8 mouse cellular contexts compared by ENCODE assay signal in the genomic region with DNA sequence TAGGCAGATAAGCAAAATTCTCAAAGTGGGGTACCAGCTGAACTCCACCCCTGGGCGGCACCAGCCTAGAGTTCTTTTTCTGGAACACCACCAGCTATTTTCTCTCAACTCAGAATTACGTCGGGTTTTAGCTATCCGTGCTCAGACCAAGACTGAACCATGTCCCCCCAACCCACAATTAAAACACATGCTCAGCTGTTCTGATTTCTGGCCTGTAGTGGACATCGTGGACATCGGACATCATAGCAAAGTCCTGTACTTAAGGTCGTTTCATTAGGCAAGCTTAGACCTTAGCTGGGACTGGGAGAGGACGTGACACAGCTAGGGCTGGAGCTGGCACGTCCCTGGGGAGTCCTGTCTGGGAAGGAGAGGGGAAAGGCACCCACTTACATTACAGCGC. TPM values are rescaled to one million over a fixed set of nuclear protein-coding genes. Genes with fewer than 3 reads are reported as not detected.
A peak's percentile ranks its signal among the peaks of the same experiment; 100 is the strongest.
DNase-seq lines count a peak whose midpoint lies in the region; ATAC-seq and TF ChIP-seq lines count a peak whose summit lies in the region.
"Had no signal": no experiment of that assay in that cellular context is flagged by ENCODE, and none has a peak within 500 bp of the region (broad histone marks: within the 10 kb centered on the region; RNA-seq: fewer than 3 reads in every experiment).

No protein-coding gene starts in this region.

- H3K36me3 ChIP-seq in intestine, embryonic 14.5 days (ENCODE audit: control insufficient read depth, insufficient read depth, low read length), result no peaks in the 10 kb centered on the region
- H3K36me3 ChIP-seq in intestine, embryonic 16.5 days (ENCODE audit: control insufficient read depth, insufficient read depth, low read length), result no peaks in the 10 kb centered on the region
- H3K36me3 ChIP-seq in CH12.LX (replicated peaks in 1 of 2; ENCODE audit: control insufficient read depth in 1 of 2, insufficient read depth in 1 of 2, low read length in 1 of 2), result peaks cover 0 to 6% of the 10 kb centered on the region in 2 experiments
- no peaks in the 10 kb centered on the region for H3K36me3 ChIP-seq in embryonic facial prominence, embryonic 11.5 days (replicated peaks; ENCODE audit: control insufficient read depth, insufficient read depth, low read depth, low read length)
- H3K36me3 ChIP-seq in limb, embryonic 13.5 days, result no peaks in the 10 kb centered on the region

- no peak for TF ChIP-seq CTCF in CH12.LX (conservative IDR thresholded peaks at IDR 0.05 in 1 of 2, IDR thresholded peaks at IDR 0.05 in 1 of 2; ENCODE audit: low read depth in 2 of 2, low read length in 2 of 2)
- TF ChIP-seq CTCF in left cerebral cortex, adult 2 months (IDR thresholded peaks at IDR 0.05), result no peak

- peaks cover 57% of the 10 kb centered on the region for H3K27me3 ChIP-seq in intestine, embryonic 14.5 days (replicated peaks; ENCODE audit: control insufficient read depth, insufficient read depth, low read length)
- H3K27me3 ChIP-seq in intestine, embryonic 16.5 days (replicated peaks; ENCODE audit: control insufficient read depth, insufficient read depth, low read length), result peaks cover 55% of the 10 kb centered on the region
- H3K27me3 ChIP-seq in CH12.LX (replicated peaks), result no peaks in the 10 kb centered on the region
- H3K27me3 ChIP-seq in embryonic facial prominence, embryonic 11.5 days (ENCODE audit: control insufficient read depth, insufficient read depth, low read length), result peaks cover 21% of the 10 kb centered on the region
- peaks cover 55% of the 10 kb centered on the region for H3K27me3 ChIP-seq in limb, embryonic 13.5 days

- in situ Hi-C loops in CH12.LX (cut with MboI; ENCODE audit: low pct_ligation_motif_present, low pct_unique_long_range_greater_than_20kb, low sequenced_read_pairs), result loop anchor here (5.0 kb wide), 2 partner anchors 400 to 930 kb away; no protein-coding TSS in a partner anchor

- intact Hi-C loops in left cerebral cortex, adult 2 months (cut with DNase I), result loop anchor here (5.0 to 10.0 kb wide), 3 partner anchors 220 to 1270 kb away; no protein-coding TSS in a partner anchor

- no peak for TF ChIP-seq POLR2A in CH12.LX (IDR thresholded peaks at IDR 0.05; ENCODE audit: low read depth, low read length)

- TF ChIP-seq EP300 in CH12.LX (IDR thresholded peaks at IDR 0.05; ENCODE audit: low read length), result no peak

- peak; percentile 53 for DNase-seq in intestine, embryonic 14.5 days (ENCODE audit: low spot score)
- DNase-seq in CH12.LX (ENCODE audit: extremely low read depth), result no peak
- peak; percentile 19 for DNase-seq in embryonic facial prominence, embryonic 11.5 days (ENCODE audit: low spot score)
- DNase-seq in left cerebral cortex, adult 2 months (ENCODE audit: extremely low spot score in 1 of 2, low spot score in 2 of 2), result no peak
- no peak for DNase-seq in testis, postnatal 10 days (ENCODE audit: low spot score)
- DNase-seq: right cerebral cortex, postnatal 25 days had no signal

- no peak for ATAC-seq in intestine, embryonic 14.5 days (replicated peaks; ENCODE audit: low FRiP score, low TSS enrichment, low read depth)
- ATAC-seq in intestine, embryonic 16.5 days, result no peak
- ATAC-seq in embryonic facial prominence, embryonic 11.5 days (replicated peaks; ENCODE audit: insufficient number of reproducible peaks, low FRiP score, low TSS enrichment, low read depth), result no peak
- no peak for ATAC-seq in limb, embryonic 13.5 days (ENCODE audit: low FRiP score, low read depth)

- H3K4me2 ChIP-seq in intestine, embryonic 14.5 days (ENCODE audit: low read length), result peak overlapping the region; percentile 55; the same call in 1 of the 2 replicates
- H3K4me2 ChIP-seq in intestine, embryonic 16.5 days (ENCODE audit: low read depth, low read length), result no peak overlapping the region
- peak overlapping the region; percentile 85 for H3K4me2 ChIP-seq in CH12.LX (ENCODE audit: insufficient read depth, low read depth, poor library complexity, severe bottlenecking)
- no peak overlapping the region for H3K4me2 ChIP-seq in embryonic facial prominence, embryonic 11.5 days (ENCODE audit: low read depth, low read length)
- H3K4me2 ChIP-seq in limb, embryonic 13.5 days (replicated peaks), result peak overlapping the region; percentile 84

- H3K4me3 ChIP-seq in intestine, embryonic 14.5 days (ENCODE audit: low read depth, low read length), result no peak overlapping the region
- H3K4me3 ChIP-seq in intestine, embryonic 16.5 days (ENCODE audit: low read length), result no peak overlapping the region
- H3K4me3 ChIP-seq in CH12.LX (replicated peaks in 1 of 3; ENCODE audit: low read depth in 2 of 3, low read length in 2 of 3, poor library complexity in 1 of 3), result peak overlapping the region; percentile 64 to 70 (median 69)
- H3K4me3 ChIP-seq in embryonic facial prominence, embryonic 11.5 days (ENCODE audit: low read depth, low read length), result no peak overlapping the region
- H3K4me3 ChIP-seq in limb, embryonic 13.5 days, result 0 out of 2 replicates have a peak overlapping the region, but pooled peaks have one; percentile 7
- H3K4me3 ChIP-seq in left cerebral cortex, adult 2 months, result no peak overlapping the region

- H3K27ac ChIP-seq in intestine, embryonic 14.5 days (ENCODE audit: low read depth), result no peak overlapping the region
- H3K27ac ChIP-seq in intestine, embryonic 16.5 days (ENCODE audit: low read length), result no peak overlapping the region
- H3K27ac ChIP-seq in CH12.LX (ENCODE audit: insufficient read depth, low read depth), result peak overlapping the region; percentile 86
- no peak overlapping the region for H3K27ac ChIP-seq in embryonic facial prominence, embryonic 11.5 days (replicated peaks; ENCODE audit: low read depth, low read length)
- H3K27ac ChIP-seq in limb, embryonic 13.5 days, result no peak overlapping the region
- H3K27ac ChIP-seq in left cerebral cortex, adult 2 months, result no peak overlapping the region

- no peaks in the 10 kb centered on the region for H3K9me3 ChIP-seq in intestine, embryonic 14.5 days (ENCODE audit: control insufficient read depth, low read length)
- H3K9me3 ChIP-seq in intestine, embryonic 16.5 days (ENCODE audit: control insufficient read depth, low read length), result no peaks in the 10 kb centered on the region
- no peaks in the 10 kb centered on the region for H3K9me3 ChIP-seq in CH12.LX (replicated peaks; ENCODE audit: low read length)
- H3K9me3 ChIP-seq in embryonic facial prominence, embryonic 11.5 days (replicated peaks; ENCODE audit: control insufficient read depth, low read length), result no peaks in the 10 kb centered on the region
- no peaks in the 10 kb centered on the region for H3K9me3 ChIP-seq in limb, embryonic 13.5 days

- WGBS in intestine, embryonic 14.5 days, result 7% methylated on average over 10 of the region's 10 CpGs
- WGBS in intestine, embryonic 16.5 days, result 12% methylated on average over 10 of the region's 10 CpGs
- 7% methylated on average over 10 of the region's 10 CpGs for WGBS in embryonic facial prominence, embryonic 11.5 days
- 5% methylated on average over 10 of the region's 10 CpGs for WGBS in limb, embryonic 13.5 days

- no peak overlapping the region for H3K9ac ChIP-seq in intestine, embryonic 14.5 days (ENCODE audit: low read length)
- H3K9ac ChIP-seq in intestine, embryonic 16.5 days (ENCODE audit: low read depth, low read length), result no peak overlapping the region
- peak overlapping the region; percentile 70 for H3K9ac ChIP-seq in CH12.LX (ENCODE audit: insufficient read depth, low read depth)
- no peak overlapping the region for H3K9ac ChIP-seq in embryonic facial prominence, embryonic 11.5 days (replicated peaks; ENCODE audit: low read length)
- H3K9ac ChIP-seq in limb, embryonic 13.5 days, result no peak overlapping the region

- dilution Hi-C loops in CH12.LX (cut with MboI; ENCODE audit: extremely low pct_ligation_motif_present, extremely low pct_unique_long_range_greater_than_20kb, low sequenced_read_pairs), result no loop called here

- peaks cover 14% of the 10 kb centered on the region for H3K79me2 ChIP-seq in CH12.LX (replicated peaks; ENCODE audit: control insufficient read depth, extremely low read depth, insufficient read depth, poor library complexity, severe bottlenecking)

- no peak for TF ChIP-seq RAD21 in CH12.LX (IDR thresholded peaks at IDR 0.05; ENCODE audit: low read depth, low read length)

- peaks cover 21% of the 10 kb centered on the region for H3K4me1 ChIP-seq in intestine, embryonic 14.5 days (replicated peaks; ENCODE audit: control insufficient read depth, insufficient read depth, low read length)
- peaks cover 8% of the 10 kb centered on the region for H3K4me1 ChIP-seq in intestine, embryonic 16.5 days (ENCODE audit: control insufficient read depth, insufficient read depth, low read length)
- H3K4me1 ChIP-seq in CH12.LX (ENCODE audit: control insufficient read depth in 1 of 2, insufficient read depth in 2 of 2), result peaks cover 16 to 67% of the 10 kb centered on the region in 2 experiments
- H3K4me1 ChIP-seq in embryonic facial prominence, embryonic 11.5 days (ENCODE audit: control insufficient read depth, insufficient read depth, low read length), result peaks cover 4% of the 10 kb centered on the region
- peaks cover 39% of the 10 kb centered on the region for H3K4me1 ChIP-seq in limb, embryonic 13.5 days

TF ChIP-seq in CH12.LX, 34 proteins besides CTCF, POLR2A, EP300 and RAD21 (continues in another document):
- TF ChIP-seq GABPA (IDR thresholded peaks at IDR 0.05; ENCODE audit: insufficient replicate concordance, low read depth, low read length) (no peak), POLR2AphosphoS2 (IDR thresholded peaks at IDR 0.05; ENCODE audit: low read depth, low read length) (0 out of 2 replicates have a peak, but pooled peaks have one; percentile 11), MYC (IDR thresholded peaks at IDR 0.05; ENCODE audit: low read depth, low read length) (0 out of 2 replicates have a peak, but pooled peaks have one; percentile 22), RCOR1 (conservative IDR thresholded peaks at IDR 0.05; ENCODE audit: low read depth, low read length) (no peak), E2F4 (IDR thresholded peaks at IDR 0.05; ENCODE audit: insufficient replicate concordance, low read depth, low read length) (no peak), MEF2A (IDR thresholded peaks at IDR 0.05; ENCODE audit: borderline replicate concordance, low read depth, low read length) (0 out of 2 replicates have a peak, but pooled peaks have one; percentile 13), ELF1 (IDR thresholded peaks at IDR 0.05; ENCODE audit: low read depth, low read length) (no peak), TBP (conservative IDR thresholded peaks at IDR 0.05; ENCODE audit: low read depth, low read length) (0 out of 2 replicates have a peak, but pooled peaks have one; percentile 12)

RNA-seq across cellular contexts. Expression of a gene that starts 5.0 kb away (rescaled TPM):
- polyA plus RNA-seq in intestine, embryonic 14.5 days (2014; fragmentation: Nextera tagmentation; extraction: Ambion mirVana), result 8.4 and 10.0 TPM in 2 replicates
- polyA plus RNA-seq in intestine, embryonic 16.5 days (2015; fragmentation: Nextera tagmentation; extraction: Ambion mirVana), result 7.9 and 8.7 TPM in 2 replicates
- total RNA-seq in CH12.LX (2012; rRNA removed), result 24.9 and 37.8 TPM in 2 replicates
- total RNA-seq in CH12.LX (2014; rRNA removed), result 42.8 and 44.2 TPM in 2 replicates
- 52.5 and 60.7 TPM in 2 replicates for polyA plus RNA-seq in CH12.LX (2012; ENCODE audit: insufficient read length, low read depth)
- 47.9 and 50.3 TPM in 2 replicates for polyA plus RNA-seq in embryonic facial prominence, embryonic 11.5 days (2014; fragmentation: Nextera tagmentation; extraction: Ambion mirVana)
- 103 and 126 TPM in 2 replicates for polyA plus RNA-seq in limb, embryonic 13.5 days (2015; fragmentation: Nextera tagmentation; extraction: Ambion mirVana)
- 1 to 10 TPM; 3.3 to 3.6 TPM for total RNA-seq in left cerebral cortex, adult 2 months (2021)

Comparison
In these comparisons a context has a peak if more than half of its experiments do, and no peak if none do; other contexts are left out.
1. H3K4me2 ChIP-seq: peak in intestine, embryonic 14.5 days (single experiment), CH12.LX (single experiment) and limb, embryonic 13.5 days (single experiment); none in intestine, embryonic 16.5 days (single experiment) and embryonic facial prominence, embryonic 11.5 days (single experiment).
2. DNase-seq: peak in intestine, embryonic 14.5 days (single experiment) and embryonic facial prominence, embryonic 11.5 days (single experiment); none in CH12.LX (single experiment), left cerebral cortex, adult 2 months (0 of 2) and testis, postnatal 10 days (single experiment).
3. H3K4me3 ChIP-seq: peak in CH12.LX (3 of 3) and limb, embryonic 13.5 days (single experiment); none in intestine, embryonic 14.5 days (single experiment), intestine, embryonic 16.5 days (single experiment), embryonic facial prominence, embryonic 11.5 days (single experiment) and left cerebral cortex, adult 2 months (single experiment).